Comparison of ENCODE assay signal across 16 mouse cellular contexts in genomic region chr7:75826360-75827103, GRCm38 (mm10). TPM values are rescaled to one million over a fixed set of nuclear protein-coding genes. Genes with fewer than 3 reads are reported as not detected.
DNase-seq lines count a peak whose midpoint lies in the region; ATAC-seq and TF ChIP-seq lines count a peak whose summit lies in the region.
"Had no signal": no experiment of that assay in that cellular context is flagged by ENCODE, and none has a peak within 500 bp of the region (broad histone marks: within the 10 kb centered on the region; RNA-seq: fewer than 3 reads in every experiment).

No protein-coding gene starts in this region.

- no peak overlapping the region for H3K4me3 ChIP-seq in heart, adult 2 months
- no peak overlapping the region for H3K4me3 ChIP-seq in lung, embryonic 14.5 days (ENCODE audit: low read depth, low read length)
- no peak overlapping the region for H3K4me3 ChIP-seq in layer of hippocampus, adult 2 months
- H3K4me3 ChIP-seq: gastrocnemius, adult 2 months; hindbrain, embryonic 12.5 days had no signal

- peaks cover 1% of the 10 kb centered on the region; the same call in 1 of the 2 replicates for H3K4me1 ChIP-seq in heart, adult 2 months (ENCODE audit: control insufficient read depth, insufficient read depth, low read length)
- H3K4me1 ChIP-seq in lung, embryonic 14.5 days (ENCODE audit: insufficient read depth) = no peaks in the 10 kb centered on the region
- H3K4me1 ChIP-seq: hindbrain, embryonic 12.5 days had no signal

- 44% methylated on average over 3 of the region's 4 CpGs for WGBS in heart, adult 2 months
- WGBS in lung, embryonic 14.5 days = 16% methylated on average over 3 of the region's 4 CpGs

- H3K4me2 ChIP-seq in lung, embryonic 14.5 days = no peak overlapping the region
- H3K4me2 ChIP-seq: hindbrain, embryonic 12.5 days had no signal

- no peaks in the 10 kb centered on the region for H3K79me2 ChIP-seq in heart, adult 2 months (replicated peaks; ENCODE audit: control insufficient read depth, insufficient read depth, low read length)

- intact Hi-C loops in heart, adult 2 months (cut with DNase I) = loop anchor here (10.0 kb wide), 2 partner anchors 182 to 262 kb away; no protein-coding TSS in a partner anchor

- no peak overlapping the region for H3K9ac ChIP-seq in heart, adult 2 months (ENCODE audit: low read depth, low read length)
- H3K9ac ChIP-seq in lung, embryonic 14.5 days = no peak overlapping the region
- H3K9ac ChIP-seq: hindbrain, embryonic 12.5 days had no signal

- no peaks in the 10 kb centered on the region for H3K36me3 ChIP-seq in heart, adult 2 months (ENCODE audit: control insufficient read depth, insufficient read depth, low read length)
- H3K36me3 ChIP-seq in lung, embryonic 14.5 days (ENCODE audit: insufficient read depth) = no peaks in the 10 kb centered on the region
- H3K36me3 ChIP-seq: hindbrain, embryonic 12.5 days had no signal

- DNase-seq in heart, adult 11 months = peak; percentile 86
- no peak for DNase-seq in heart, adult 2 months
- peak; percentile 44 for DNase-seq in lung, embryonic 14.5 days
- no peak for DNase-seq in lung, postnatal 25 days (ENCODE audit: low spot score)
- peak; percentile 41 for DNase-seq in brain, embryonic 14.5 days (ENCODE audit: low read depth)
- peak; percentile 10 for DNase-seq in mesoderm, embryonic 11.5 days (ENCODE audit: low read depth, low spot score)
- no peak for DNase-seq in layer of hippocampus, adult 2 months (ENCODE audit: low spot score in 2 of 2)
- no peak for DNase-seq in frontal cortex, postnatal 14 days (ENCODE audit: low spot score in 2 of 2)
- DNase-seq: gastrocnemius, adult 2 months; kidney, postnatal 10 days; layer of hippocampus, adult 9-11 months; lung, adult 18-20 months; right cerebral cortex, postnatal 4 days; thymus, postnatal 25 days had no signal

- H3K27ac ChIP-seq in heart, adult 2 months = no peak overlapping the region
- no peak overlapping the region for H3K27ac ChIP-seq in lung, embryonic 14.5 days (ENCODE audit: low read depth)
- no peak overlapping the region for H3K27ac ChIP-seq in layer of hippocampus, adult 2 months
- H3K27ac ChIP-seq: gastrocnemius, adult 2 months; hindbrain, embryonic 12.5 days had no signal

- H3K27me3 ChIP-seq in heart, adult 2 months (ENCODE audit: control insufficient read depth, insufficient read depth, low read length) = no peaks in the 10 kb centered on the region
- H3K27me3 ChIP-seq in lung, embryonic 14.5 days (ENCODE audit: insufficient read depth, low read length) = no peaks in the 10 kb centered on the region
- H3K27me3 ChIP-seq: hindbrain, embryonic 12.5 days had no signal

- TF ChIP-seq EP300 in heart, adult 2 months (IDR thresholded peaks at IDR 0.05; ENCODE audit: insufficient read depth, low read depth, low read length) = no peak

- ATAC-seq in lung, embryonic 14.5 days (ENCODE audit: insufficient read depth) = peak; percentile 53; the same call in 1 of the 2 replicates
- ATAC-seq: intestine, postnatal 0 days had no signal

- no peaks in the 10 kb centered on the region for H3K9me3 ChIP-seq in lung, embryonic 14.5 days (ENCODE audit: low read depth, low read length)
- H3K9me3 ChIP-seq: hindbrain, embryonic 12.5 days had no signal

- no peak for TF ChIP-seq POLR2A in heart, adult 2 months (IDR thresholded peaks at IDR 0.05; ENCODE audit: insufficient read depth, low read depth, low read length)
- no peak for TF ChIP-seq POLR2A in brain, embryonic 14.5 days (IDR thresholded peaks at IDR 0.05; ENCODE audit: borderline replicate concordance, extremely low read depth, insufficient read depth, insufficient read length, poor library complexity, severe bottlenecking)

- TF ChIP-seq CTCF in heart, adult 2 months (IDR thresholded peaks at IDR 0.05) = no peak
- TF ChIP-seq CTCF in lung, embryonic 14.5 days (IDR thresholded peaks at IDR 0.05; ENCODE audit: low read depth) = no peak
- no peak for TF ChIP-seq CTCF in brain, embryonic 14.5 days (IDR thresholded peaks at IDR 0.05; ENCODE audit: borderline replicate concordance, extremely low read depth, insufficient read depth, insufficient read length)
- no peak for TF ChIP-seq CTCF in layer of hippocampus, adult 2 months (conservative IDR thresholded peaks at IDR 0.05)

RNA-seq across cellular contexts. Expression of gene Klhl25, which starts 21.6 kb away (rescaled TPM):
- 1 to 10 TPM; 4.8 to 6.4 TPM for total RNA-seq in heart, adult 2 months (2021)
- polyA plus RNA-seq in heart, adult 2 months (2012; rRNA removed) = 5.9 and 7.1 TPM in 2 replicates
- 16.5 and 18.6 TPM in 2 replicates for polyA plus RNA-seq in lung, embryonic 14.5 days (2014; fragmentation: Nextera tagmentation; extraction: Ambion mirVana)
- polyA plus RNA-seq in brain, embryonic 14.5 days (2012; rRNA removed) = 30.9 and 31.0 TPM in 2 replicates
- 1 to 10 TPM; 8.3 to 8.7 TPM for total RNA-seq in layer of hippocampus, adult 2 months (2021)

Comparison
In these comparisons a context has a peak if more than half of its experiments do, and no peak if none do; other contexts are left out.
1. DNase-seq: peak in heart, adult 11 months (single experiment), lung, embryonic 14.5 days (single experiment), brain, embryonic 14.5 days (single experiment) and mesoderm, embryonic 11.5 days (single experiment); none in heart, adult 2 months (0 of 2), lung, postnatal 25 days (single experiment), layer of hippocampus, adult 2 months (0 of 2) and frontal cortex, postnatal 14 days (0 of 2).